ENCODE assay signal across 14 mouse cellular contexts in genomic region chr14:50978451-50978850, GRCm38 (mm10). TPM values are rescaled to one million over a fixed set of nuclear protein-coding genes. Genes with fewer than 3 reads are reported as not detected.
"Had no signal": no experiment of that assay in that cellular context is flagged by ENCODE, and none has a peak within 500 bp of the region (broad histone marks: within the 10 kb centered on the region; RNA-seq: fewer than 3 reads in every experiment).

No protein-coding gene starts in this region.

RNA-seq across cellular contexts. Expression of gene Rnase10, which starts 29.1 kb away (rescaled TPM):
- total RNA-seq: layer of hippocampus, adult 2 months; layer of hippocampus, postnatal 25 days; midbrain, postnatal 0 days had no signal
- polyA plus RNA-seq: limb, embryonic 10.5 days; limb, embryonic 13.5 days; midbrain, embryonic 11.5 days; midbrain, embryonic 14.5 days; midbrain, postnatal 0 days; neural tube, embryonic 12.5 days; neural tube, embryonic 15.5 days had no signal

RNA-seq across cellular contexts. Expression of gene Gm49342, which starts 34.1 kb away (rescaled TPM):
- polyA plus RNA-seq: kidney, postnatal 0 days; limb, embryonic 10.5 days; limb, embryonic 13.5 days; liver, embryonic 12.5 days; liver, embryonic 15.5 days; lung, embryonic 16.5 days; midbrain, embryonic 11.5 days; neural tube, embryonic 12.5 days; neural tube, embryonic 15.5 days; stomach, embryonic 16.5 days had no signal
